Mouse (Mus musculus): ENCODE measurements around the gene Icam1. TPM values are rescaled to one million over a fixed set of nuclear protein-coding genes. Genes with fewer than 3 reads are reported as not detected.
A peak's percentile ranks its signal among the peaks of the same experiment; 100 is the strongest.

Icam1 gene
- 1 to 10 TPM; 2.3 to 2.9 TPM for total RNA-seq (2021)
- long read RNA-seq, experiment 1, partial matches to known transcripts, result 0 of 5 reads
- long read RNA-seq, experiment 1, other reads (novel, unspliced or antisense), result 2 of 5 reads
- long read RNA-seq, experiment 2, partial matches to known transcripts, result 1 of 3 reads
- long read RNA-seq, experiment 2, other reads (novel, unspliced or antisense), result 0 of 3 reads

DNA sequence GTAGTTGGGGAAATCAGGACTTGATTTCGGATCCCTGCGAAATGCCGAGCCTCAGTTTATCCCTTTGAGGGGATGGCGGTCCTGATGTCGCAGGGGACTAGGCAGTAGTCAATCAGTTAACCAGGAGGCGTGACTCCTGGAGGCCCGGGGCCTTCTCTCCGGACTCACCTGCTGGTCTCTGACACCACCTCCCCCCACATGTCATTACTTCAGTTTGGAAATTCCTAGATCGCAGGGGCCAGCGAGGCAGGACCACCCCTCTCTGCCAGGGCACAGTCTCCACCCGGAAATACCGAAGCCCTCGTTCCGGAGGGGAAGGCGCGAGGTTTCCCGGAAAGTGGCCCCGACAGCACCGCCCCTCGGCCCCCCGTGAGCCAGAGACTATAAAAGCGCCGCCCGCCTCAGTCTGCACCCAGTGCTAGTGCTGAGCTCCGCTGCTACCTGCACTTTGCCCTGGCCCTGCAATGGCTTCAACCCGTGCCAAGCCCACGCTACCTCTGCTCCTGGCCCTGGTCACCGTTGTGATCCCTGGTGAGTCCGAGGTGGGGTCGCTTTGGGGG is at the start of gene Icam1:
Gene Icam1, plus strand, starts transcription at position 415 of the 560 bp plus-strand sequence.
- DNase-seq (ENCODE audit: low spot score in 2 of 2), result no peak

DNA sequence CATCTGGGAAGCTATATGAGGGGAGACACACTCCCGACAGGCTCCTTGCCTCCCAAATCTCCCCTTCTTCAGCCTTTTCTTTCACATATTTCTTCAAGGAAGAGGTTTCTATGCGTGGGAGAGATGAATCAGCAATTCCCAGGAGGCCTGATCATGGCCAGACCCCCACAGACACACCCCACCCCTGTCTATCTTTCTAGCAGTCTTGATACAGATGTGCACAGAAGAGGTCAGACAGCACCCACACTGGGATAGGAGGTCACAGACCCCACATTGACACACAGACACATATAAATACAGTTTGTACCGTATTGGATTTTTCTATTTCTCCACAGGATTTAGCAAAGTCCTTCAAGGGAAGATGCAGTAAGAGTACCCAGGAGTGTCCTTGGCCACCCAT is 49.8 kb upstream of the Icam1 start:
- no peak for DNase-seq (ENCODE audit: low spot score in 2 of 2)

DNA sequence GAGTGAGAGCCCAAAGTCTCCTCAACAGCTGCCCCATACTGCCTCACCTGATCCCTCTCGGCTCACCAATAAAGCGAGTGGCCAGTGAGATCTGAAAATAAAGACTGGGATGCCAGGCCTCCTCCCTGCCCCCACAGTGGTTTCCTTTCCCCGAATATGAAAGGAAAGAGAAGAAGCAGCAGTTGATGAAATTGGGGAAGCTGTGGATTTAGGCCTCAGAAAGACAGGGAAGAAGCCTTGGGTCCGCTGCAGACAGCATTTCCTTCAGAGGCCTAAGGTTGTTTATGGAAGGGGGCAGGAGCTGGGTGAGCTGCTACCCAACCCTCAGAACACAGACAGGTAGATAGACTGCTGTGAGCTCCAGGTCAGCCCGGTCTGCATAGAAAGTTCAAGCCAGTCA is 49.0 kb upstream of the Icam1 start:
- no peak for DNase-seq (ENCODE audit: low spot score in 2 of 2)

DNA sequence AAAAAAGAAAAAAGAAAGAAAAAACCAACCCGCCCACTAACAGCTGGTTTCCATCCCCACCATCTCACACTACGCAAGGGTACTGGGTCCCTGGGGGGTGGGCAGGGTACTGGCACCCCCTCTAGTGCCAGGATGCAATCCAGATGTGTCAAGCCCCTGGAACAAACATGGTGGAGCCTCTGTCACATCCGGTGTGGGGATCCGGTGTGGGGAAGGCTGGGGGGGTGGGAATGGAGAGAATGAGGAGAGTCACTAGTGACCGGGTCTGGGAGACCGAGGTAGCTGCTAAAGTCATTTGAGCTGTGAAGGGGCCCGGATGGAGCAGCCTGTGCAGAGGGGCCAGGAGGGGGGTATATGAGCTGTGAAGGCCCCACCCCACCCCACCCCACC is 44.0 kb upstream of the Icam1 start:
- peak in 1 of 2 experiments; percentile 19 for DNase-seq (ENCODE audit: low spot score in 2 of 2)

DNA sequence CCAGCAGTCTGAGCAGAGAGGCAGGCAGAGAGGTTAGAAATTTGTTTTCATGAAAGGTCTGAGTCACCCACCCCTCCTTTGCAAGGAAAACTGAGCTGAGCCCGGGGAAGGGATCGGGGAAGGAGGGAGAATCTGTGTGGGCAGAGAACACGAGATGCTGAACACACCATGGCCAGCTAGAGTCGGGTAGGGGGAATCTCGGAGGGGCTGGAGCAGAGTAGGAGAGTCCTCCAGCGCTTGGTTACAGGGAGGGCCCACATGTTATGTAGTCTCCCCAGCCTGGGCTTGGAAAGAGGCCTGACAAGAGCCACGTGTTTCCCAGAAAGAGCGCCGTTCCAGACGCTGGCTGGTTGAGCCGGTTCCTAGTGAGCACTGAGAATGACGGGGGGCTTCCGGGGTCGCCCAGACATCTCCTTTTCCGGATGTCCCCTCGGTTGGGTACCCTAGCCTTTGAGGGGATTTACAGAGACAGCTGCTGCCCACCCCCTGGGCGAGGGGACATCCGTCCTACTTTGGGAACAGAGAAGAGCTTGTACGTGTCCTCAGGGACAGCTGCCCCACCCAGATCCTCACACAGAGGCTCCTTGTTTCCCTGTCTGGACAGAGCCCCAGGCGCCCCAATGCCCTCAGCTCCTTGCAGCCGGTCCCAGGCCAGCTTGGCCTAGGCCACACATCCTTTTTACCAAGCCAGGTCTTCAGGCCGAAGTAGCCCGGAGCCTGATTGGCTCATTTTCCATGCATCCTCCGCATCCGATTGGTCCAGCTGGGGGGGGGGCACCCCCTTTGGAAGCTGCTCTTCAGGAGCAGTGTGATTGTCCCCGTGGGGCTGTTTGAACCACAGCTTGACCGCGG is 43.4 kb upstream of the Icam1 start:
- DNase-seq (ENCODE audit: low spot score in 2 of 2), result peak; percentile 63

DNA sequence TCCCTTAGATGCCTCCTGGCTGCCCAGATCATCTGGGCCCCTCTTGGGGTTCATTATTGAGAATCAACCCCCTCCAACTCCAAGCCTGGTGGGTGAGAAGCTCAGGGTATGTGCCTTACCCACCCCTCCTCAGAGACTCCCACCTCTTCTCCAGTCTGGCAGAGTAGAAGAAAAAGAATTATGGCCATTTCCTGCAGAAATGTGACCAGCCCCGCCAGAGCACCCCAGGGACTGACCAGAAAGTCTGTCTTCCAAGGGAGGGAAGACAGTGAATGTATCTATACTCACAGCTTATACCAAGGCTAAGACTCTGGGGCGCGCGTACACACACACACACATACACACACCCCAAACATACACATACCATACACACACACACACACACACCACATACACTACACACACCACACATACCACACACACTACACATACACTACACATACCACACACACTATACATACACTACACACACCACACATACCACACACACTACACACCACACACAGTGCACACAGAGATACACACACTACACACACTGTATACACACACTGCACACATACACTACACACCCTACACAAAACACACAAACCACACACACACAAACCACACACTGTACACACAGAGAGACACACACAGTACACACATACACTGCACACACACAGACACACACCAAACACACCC is 42.6 kb upstream of the Icam1 start:
- DNase-seq (ENCODE audit: low spot score in 2 of 2), result no peak

DNA sequence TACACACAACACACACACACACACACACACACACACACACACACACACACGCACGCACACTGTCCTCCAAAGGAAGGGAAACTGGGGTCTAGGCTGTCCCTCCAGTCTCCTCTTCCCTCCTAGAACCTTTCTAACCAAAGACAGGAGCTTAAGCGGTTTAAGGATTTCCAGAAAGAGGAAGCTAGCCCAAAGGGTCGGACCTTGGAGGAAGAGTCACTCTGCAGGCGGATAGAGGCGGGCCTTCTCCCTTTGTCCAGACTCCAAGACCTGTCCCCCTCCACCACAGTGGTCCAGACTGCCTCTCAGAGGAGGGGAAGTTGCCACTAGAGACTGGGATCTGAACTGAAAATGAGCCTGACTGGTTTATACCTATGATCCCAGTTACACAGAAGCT is 42.1 kb upstream of the Icam1 start:
- DNase-seq (ENCODE audit: low spot score in 2 of 2), result no peak

DNA sequence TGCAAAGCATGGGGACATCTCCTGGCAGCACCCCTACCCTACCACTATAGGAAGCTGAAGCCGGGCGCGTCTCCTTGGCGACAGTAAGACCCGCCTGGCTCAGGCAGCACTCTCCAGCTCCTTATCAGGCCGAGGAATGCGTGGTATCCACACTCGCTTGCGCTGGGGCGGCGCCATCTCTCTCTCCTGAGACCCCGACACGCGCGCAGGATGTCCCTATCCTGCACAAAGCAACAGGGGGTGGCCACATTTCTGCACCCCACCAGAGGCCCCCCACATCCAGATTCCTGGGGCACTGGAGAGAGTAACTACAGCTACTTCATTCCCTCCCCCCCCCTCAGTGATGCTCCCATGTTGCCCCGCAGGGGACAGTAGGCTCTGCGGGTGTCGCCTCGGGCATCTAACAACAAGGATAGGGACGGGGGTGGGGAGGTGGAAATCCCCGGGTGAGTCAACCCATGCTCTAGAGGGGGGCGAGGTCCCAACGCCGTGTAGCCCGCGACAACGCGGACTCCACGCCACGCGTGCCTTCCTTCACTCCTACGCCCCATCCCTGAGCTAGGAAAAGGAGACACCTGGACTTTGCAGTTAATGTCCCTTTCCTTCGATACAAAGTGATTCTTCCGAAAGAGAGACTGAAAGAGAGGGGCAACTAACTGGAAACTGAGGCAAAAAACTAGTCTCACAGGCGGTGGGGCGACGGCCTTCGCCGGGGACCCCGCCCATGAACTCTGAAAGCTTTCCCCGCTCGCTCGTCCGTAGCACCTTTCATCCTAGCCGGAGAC is 40.2 kb upstream of the Icam1 start:
- peak in 1 of 2 experiments; percentile 39 for DNase-seq (ENCODE audit: low spot score in 2 of 2)

DNA sequence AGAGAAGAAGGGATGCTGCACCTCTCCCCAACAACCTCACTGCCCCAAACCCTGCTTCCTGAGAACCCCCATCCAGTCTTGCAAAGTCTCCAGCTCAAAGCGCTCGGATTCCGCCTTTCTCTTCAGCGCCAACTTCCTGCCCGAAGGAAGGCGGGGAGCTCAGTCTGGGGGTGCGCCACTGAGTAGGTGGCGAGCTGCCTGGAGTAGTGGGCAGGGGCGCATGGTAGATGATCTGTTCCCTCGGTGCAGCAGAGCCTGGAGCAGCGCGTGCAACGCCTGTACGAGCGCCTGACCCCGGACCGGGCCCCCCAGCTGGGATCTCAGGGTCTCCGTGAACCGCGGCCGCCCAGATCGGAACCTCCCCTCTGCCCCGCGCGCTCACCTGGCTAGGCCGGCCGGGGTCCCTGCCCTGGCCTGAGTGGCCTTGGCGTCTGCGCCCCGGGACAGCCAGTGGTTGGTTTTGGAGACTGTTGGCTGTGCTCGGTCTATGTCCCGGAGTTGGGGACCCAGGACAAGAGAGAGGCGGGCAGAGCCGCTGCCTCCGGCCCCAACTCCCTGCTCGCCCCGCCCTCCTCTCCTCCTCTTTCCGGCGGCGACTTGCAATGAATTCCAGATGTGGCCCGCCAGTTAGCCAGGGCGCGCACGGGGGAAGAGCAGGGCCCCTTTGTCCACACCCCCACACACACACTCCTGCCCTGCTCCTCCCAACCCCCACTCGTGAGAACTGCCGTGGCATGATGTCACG is 39.4 kb upstream of the Icam1 start, which contains the start of gene S1pr2:
Gene S1pr2, minus strand, starts transcription at position 566 of the 745 bp plus-strand sequence.
- DNase-seq (ENCODE audit: low spot score in 2 of 2), result peak; percentile 36 to 50

DNA sequence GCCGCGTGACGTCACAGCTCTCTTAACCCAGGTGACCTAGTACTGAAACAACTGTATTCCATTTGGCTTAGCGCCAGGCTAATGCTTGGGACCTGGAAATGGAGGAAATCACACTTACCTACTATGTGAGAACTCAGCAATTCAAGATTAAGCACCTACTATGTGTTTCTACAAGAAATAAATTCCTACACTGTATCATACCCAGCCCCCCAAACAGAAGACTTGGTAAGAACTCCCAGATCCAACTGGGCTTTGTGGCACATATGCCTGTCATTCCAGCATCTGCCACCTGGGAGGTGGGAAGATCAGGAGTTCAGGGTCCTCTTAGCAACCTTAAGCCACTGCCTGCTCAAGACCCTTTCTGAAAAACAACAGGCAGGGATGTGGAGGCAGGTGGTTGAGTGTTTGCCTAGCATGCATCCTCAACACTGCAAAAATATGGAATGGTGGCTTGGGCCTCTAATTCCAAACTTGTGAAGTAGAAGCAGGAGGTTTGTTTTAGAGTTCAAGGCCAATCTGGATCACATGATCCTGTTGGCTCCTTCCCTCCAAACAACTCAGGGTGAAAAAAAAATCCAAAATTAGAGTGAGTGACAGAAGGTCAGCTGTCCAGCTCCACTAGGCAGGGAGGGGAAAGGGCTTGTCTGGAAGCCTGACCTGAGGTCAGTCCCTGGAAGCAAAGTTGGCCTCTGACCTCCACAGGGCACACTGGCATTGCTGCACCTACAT is 38.7 kb upstream of the Icam1 start:
- no peak for DNase-seq (ENCODE audit: low spot score in 2 of 2)

DNA sequence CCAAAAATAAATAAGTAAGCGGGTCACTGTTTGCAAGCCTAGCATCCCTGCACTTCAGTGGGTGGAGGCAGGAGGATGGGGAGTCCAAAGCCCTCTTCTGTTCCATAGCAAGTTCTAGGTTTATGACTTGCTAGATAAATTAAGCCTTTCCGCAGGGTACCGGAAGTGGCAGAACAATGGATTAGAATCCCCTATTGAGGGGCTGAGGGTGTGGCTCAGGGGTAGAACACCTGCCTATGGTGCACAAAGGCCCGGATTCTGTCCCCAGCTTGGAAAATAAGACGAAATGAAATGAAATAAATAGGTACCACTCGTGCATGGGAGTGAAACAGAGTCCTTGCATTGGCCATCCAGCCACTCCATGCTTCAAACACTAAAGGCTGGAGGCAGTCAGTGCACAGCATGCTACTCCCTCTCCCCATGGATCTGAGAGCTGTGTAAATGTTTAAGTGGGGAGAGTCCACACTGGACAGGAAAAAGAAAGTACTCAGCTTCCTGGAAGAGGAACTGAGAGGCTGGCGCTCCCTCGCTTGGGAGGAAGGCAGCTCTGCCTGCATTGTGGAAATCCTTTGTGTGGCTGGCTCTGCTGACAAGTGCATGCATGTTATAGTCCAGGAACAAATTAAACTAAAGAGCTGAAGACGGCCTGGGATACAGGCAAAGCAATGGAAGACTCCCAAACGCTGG is 37.2 kb upstream of the Icam1 start:
- no peak for DNase-seq (ENCODE audit: low spot score in 2 of 2)

DNA sequence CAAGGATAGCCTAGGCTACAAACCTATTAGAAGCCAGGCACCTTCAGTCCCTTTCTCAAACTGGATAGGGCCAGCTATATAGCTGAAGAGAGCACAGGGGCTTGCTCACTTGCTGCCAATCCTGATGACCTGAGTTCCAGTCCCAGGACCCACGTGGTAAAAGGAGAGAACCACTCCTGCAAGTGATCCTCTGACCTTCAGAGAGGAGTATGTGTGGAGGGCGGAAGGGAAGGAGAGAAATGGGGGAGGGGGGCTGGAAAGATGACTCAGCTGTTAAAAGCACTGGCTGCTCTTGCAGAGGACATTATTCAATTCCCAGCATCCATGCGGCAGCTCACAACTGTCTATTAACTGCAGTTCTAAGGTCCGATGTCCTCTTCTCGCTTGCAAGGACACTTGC is 36.6 kb upstream of the Icam1 start:
- DNase-seq (ENCODE audit: low spot score in 2 of 2), result no peak

DNA sequence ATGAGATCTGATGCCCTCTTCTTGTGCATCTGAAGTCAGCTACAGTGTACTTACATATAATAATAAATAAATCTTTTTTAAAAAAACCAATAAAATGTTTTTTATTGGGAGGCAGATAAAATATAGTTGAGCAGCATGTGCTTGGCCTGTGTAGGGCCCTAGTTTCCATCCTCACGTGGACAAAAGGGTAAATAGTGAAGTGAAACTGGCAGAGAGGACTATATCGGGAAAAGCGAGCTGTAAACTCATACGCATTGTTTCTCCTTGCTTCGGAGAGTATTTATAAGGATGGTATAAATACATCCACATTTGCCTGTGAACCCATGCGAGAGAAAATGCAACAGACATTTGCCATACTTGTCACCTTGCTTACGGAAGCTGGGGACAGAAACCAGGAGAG is 36.0 kb upstream of the Icam1 start:
- DNase-seq (ENCODE audit: low spot score in 2 of 2), result no peak

DNA sequence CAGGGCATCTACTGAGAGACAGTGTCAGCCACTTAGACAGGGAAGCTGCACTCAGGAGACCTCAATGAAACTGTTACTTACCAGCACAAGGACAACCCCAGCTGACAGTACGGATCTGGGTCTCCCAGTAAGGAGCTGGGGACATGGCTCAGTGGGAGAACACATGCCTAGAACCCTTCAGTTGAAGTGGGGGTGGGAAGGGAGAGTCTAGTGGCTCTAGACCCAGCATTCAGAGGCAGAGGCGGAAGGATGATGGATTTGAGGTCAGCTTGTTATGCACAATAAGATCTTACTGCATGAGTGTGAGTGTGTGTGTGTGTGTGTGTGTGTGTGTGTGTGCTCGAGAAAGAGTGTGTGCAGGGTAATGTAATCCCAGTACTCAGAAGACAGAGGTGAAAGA is 33.6 kb upstream of the Icam1 start:
- no peak for DNase-seq (ENCODE audit: low spot score in 2 of 2)

DNA sequence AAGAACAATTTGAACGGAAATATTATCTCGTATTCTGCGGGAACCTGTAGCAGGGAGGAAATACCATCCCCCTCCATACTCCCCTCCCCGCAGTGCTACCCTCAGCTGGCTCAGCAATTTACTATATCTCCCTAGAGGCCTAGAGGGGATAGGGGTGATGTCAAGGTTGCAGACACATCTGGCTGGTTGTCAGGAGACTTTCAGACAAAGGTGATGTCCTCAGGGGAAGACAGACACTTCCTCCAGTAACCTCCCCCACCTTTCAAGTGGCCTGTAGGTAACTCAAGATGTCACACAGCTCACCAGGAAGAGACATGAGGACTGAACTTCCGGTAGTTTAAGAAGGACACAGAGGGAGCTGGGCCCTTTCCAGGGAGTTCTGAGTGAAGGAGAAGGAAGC is 32.6 kb upstream of the Icam1 start:
- DNase-seq (ENCODE audit: low spot score in 2 of 2), result no peak

DNA sequence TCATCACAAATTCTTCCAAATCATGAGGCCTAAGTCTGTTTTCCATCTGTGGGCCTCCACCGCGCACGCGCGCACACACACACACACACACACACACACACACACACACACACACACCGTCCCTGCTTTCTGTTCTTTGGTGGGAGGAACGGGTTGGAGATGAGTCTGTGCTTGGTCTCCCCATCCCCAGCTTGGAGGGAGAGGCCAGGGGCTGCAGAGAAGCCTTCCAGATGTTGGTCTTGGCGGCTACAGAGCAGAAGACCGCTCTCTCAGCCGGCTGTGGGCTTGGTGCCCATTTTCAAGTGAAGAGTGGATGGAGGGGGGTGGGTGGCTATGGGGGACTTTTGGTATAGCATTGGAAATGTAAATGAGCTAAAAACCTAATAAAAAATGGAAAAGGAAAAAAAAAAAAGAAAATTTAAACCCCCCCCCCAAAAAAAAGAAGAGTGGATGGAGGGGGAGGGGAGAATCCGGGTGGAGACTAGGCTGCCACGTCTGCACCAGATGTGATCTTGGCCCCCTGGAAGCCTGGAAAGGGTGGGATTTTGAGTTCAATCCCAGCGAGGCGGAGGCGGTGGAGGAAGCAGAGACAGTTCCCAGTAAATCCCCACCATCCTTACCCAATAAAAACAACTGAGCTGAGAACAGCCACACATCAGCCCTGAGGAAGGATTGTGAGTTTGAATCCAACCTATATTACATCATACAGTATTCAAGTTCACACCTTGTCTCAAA is 28.7 kb upstream of the Icam1 start:
- no peak for DNase-seq (ENCODE audit: low spot score in 2 of 2)

DNA sequence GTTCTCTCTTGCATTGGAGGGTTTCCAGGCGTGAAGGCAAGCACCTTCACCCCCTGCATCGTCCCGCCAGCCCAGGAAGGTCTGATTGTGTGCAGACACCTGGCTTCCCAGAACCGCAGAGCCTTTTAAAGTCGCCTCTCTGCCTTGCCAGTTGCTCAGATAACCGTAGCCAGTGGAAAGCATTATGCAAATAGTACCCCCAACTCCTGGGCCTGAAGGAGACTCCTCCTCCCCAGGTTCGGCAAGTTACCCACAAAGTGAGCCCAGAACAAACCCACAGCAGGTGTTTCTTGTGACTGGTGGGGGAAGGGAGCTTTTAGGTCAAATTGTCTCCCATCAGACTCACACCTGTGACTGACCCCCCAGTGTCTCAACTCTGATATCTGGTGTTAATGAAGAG is 27.8 kb upstream of the Icam1 start:
- no peak for DNase-seq (ENCODE audit: low spot score in 2 of 2)

DNA sequence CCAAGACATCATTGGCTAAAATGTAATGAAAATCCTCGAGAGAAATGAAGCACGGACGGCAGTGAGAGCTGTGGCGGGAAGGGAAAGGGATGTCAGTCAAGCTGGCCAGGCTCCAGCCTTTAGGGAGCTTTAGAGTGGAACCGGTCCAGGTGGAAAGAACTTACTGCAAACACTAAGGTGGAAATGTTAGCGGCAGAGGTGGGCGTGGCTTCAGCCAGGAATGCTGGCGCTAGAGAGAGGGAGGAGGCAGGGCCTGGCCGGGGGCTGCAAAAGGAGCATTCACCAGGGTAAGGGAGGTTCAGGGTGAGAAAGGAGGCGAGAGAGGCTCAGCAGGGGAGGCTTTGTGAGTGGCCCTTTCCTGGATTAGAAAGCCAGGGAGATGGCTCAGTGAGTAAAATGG is 24.9 kb upstream of the Icam1 start:
- no peak for DNase-seq (ENCODE audit: low spot score in 2 of 2)
